Mouse (Mus musculus): ENCODE measurements at regions not wholly inside any gene's neighbourhood (a gene's known extent, or its start where the extent isn't known, plus 50 kb on each side); places are given as distances from the start of the nearest gene placed in this dataset.
A peak's percentile ranks its signal among the peaks of the same experiment; 100 is the strongest.

DNA sequence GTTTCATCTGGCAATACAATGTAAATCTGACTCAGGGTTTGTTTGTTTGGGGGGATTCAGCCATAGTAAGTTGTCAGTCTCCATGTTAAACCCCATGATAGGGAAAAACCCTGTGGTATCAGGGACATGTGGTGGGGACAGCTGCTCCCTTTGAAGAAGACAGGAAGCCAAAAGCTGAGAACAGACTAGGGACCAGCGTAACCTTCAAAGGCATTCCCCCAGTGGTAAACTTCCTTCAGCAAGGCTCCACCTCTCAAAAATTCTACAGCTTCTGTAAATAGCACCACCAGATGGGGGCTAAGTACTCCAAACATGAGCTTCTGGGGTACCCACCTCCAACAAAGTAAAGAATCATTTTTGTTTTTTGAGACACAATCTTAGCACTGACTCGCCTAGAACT, 476.0 kb upstream of the Fam160b2 start:
- Histone ChIP-seq H3K9ac (replicated peaks) (no peak overlapping the region), H3K4me2 (ENCODE audit: low read depth) (no peak overlapping the region)
- 43% methylated on average over 2 of the region's 2 CpGs for WGBS (ENCODE audit: insufficient replicate concordance)

DNA sequence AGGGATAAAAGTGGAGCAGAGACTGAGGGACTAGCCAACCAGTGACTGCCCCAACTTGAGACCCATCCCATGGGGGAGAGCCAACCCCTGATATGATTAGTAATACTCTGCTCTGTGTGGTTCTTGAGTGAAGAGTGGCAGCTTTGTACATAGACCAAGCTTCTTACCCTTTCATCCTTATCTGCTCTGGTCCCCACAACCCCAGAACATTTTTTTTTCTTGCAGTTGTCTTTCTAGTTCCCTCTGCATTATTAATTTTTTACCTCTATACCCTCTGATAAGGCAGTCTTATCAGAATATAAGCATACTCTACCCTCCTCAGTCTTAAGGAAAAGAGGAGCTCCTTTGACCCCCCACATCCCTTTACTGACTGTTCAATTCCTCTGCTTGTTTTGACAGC, 474.4 kb upstream of the Fam160b2 start:
- no peaks in the 10 kb centered on the region for H3K9me3 ChIP-seq (ENCODE audit: control insufficient read depth, low read length)
- ATAC-seq (ENCODE audit: insufficient read depth) (no peak), DNase-seq (ENCODE audit: low read depth in 3 of 3, low spot score in 3 of 3) (no peak)
- no peak overlapping the region for H3K4me3 ChIP-seq (ENCODE audit: insufficient read depth in 1 of 2, low read depth in 2 of 2, low read length in 2 of 2)
- no peaks in the 10 kb centered on the region for H3K27me3 ChIP-seq (ENCODE audit: control insufficient read depth, insufficient read depth, low read length)
- no peak overlapping the region for H3K9ac ChIP-seq (replicated peaks)
- H3K36me3 ChIP-seq (replicated peaks; ENCODE audit: control insufficient read depth, insufficient read depth, low read depth) = no peaks in the 10 kb centered on the region
- H3K4me2 ChIP-seq (ENCODE audit: low read depth) = no peak overlapping the region
- no peak overlapping the region for H3K27ac ChIP-seq
- no peaks in the 10 kb centered on the region for H3K4me1 ChIP-seq (replicated peaks; ENCODE audit: control insufficient read depth in 2 of 2, insufficient read depth in 2 of 2, low read length in 1 of 2)
- TF ChIP-seq EP300 (IDR thresholded peaks at IDR 0.05; ENCODE audit: low read depth) (no peak), CTCF (IDR thresholded peaks at IDR 0.05; ENCODE audit: low read depth) (no peak)

More for the DNA sequence above, 476.0 kb upstream of the Fam160b2 start:
- ATAC-seq (ENCODE audit: insufficient read depth) (no peak), DNase-seq (ENCODE audit: low read depth in 3 of 3, low spot score in 3 of 3) (no peak)
- H3K27me3 ChIP-seq (ENCODE audit: control insufficient read depth, insufficient read depth, low read length) = no peaks in the 10 kb centered on the region
- H3K27ac ChIP-seq = no peak overlapping the region
- H3K9me3 ChIP-seq (ENCODE audit: control insufficient read depth, low read length) = no peaks in the 10 kb centered on the region
- H3K4me1 ChIP-seq (replicated peaks; ENCODE audit: control insufficient read depth in 2 of 2, insufficient read depth in 2 of 2, low read length in 1 of 2) = no peaks in the 10 kb centered on the region
- TF ChIP-seq CTCF (IDR thresholded peaks at IDR 0.05; ENCODE audit: low read depth) (no peak), EP300 (IDR thresholded peaks at IDR 0.05; ENCODE audit: low read depth) (no peak)
- no peak overlapping the region for H3K4me3 ChIP-seq (ENCODE audit: insufficient read depth in 1 of 2, low read depth in 2 of 2, low read length in 2 of 2)
- H3K36me3 ChIP-seq (replicated peaks; ENCODE audit: control insufficient read depth, insufficient read depth, low read depth) = no peaks in the 10 kb centered on the region

DNA sequence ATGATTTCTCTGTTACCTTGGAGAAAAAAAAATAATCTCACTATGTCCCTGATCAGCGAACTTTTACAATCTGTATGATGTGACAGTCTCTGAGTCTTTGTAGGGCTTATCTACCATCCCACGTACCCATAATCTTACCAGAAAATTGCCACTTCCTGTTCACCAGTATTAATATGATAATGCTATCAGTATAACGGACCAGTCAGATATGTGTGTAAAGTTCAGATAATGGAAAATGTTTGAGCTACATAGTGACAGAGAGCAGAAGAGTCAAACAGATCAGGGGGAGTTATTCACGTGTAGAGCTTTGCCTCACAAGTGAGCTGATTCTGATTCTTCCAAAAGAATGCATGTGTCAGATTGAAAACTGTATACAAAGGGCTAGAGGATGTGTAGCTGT, 466.0 kb upstream of the Fam160b2 start:
- H3K4me2 ChIP-seq (ENCODE audit: low read depth) = no peak overlapping the region
- no peak overlapping the region for H3K9ac ChIP-seq (replicated peaks)
- H3K27me3 ChIP-seq (ENCODE audit: control insufficient read depth, insufficient read depth, low read length) = no peaks in the 10 kb centered on the region
- no peaks in the 10 kb centered on the region for H3K9me3 ChIP-seq (ENCODE audit: control insufficient read depth, low read length)
- TF ChIP-seq CTCF (IDR thresholded peaks at IDR 0.05; ENCODE audit: low read depth) (no peak), EP300 (IDR thresholded peaks at IDR 0.05; ENCODE audit: low read depth) (peak; percentile 72)
- peak in 1 of 3 experiments; percentile 1 for DNase-seq (ENCODE audit: low read depth in 3 of 3, low spot score in 3 of 3)
- H3K4me3 ChIP-seq (ENCODE audit: insufficient read depth in 1 of 2, low read depth in 2 of 2, low read length in 2 of 2) = no peak overlapping the region
- H3K4me1 ChIP-seq (replicated peaks; ENCODE audit: control insufficient read depth in 2 of 2, insufficient read depth in 2 of 2, low read length in 1 of 2) = no peaks in the 10 kb centered on the region; a peak in 1 of 4 replicates
- H3K27ac ChIP-seq = no peak overlapping the region
- 10% methylated on average over 4 of the region's 4 CpGs for WGBS (ENCODE audit: insufficient replicate concordance)
- no peaks in the 10 kb centered on the region for H3K36me3 ChIP-seq (replicated peaks; ENCODE audit: control insufficient read depth, insufficient read depth, low read depth)
- peak; percentile 57; the same call in 1 of the 2 replicates for ATAC-seq (ENCODE audit: insufficient read depth)

DNA sequence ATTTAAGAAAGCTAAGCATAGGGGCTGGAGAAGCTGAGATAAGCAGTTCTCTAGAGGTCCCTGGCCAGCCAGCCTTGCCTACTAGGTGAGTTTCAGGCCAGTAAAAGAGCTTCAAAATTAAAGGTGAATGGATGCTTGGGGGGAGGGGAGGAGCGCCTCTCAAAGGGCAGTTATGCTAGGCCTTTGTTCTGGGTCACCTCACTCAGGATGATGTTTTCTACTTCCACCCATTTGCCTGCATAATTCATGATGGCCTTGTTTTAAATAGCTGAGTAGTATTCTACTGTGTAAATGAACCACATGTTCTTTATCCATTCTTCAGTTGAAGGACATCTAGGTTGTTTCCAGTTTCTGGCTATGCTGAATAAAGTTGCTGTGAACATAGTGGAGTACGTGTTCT, 457.0 kb upstream of the Fam160b2 start:
- Histone ChIP-seq H3K27ac (no peak overlapping the region), H3K36me3 (replicated peaks; ENCODE audit: control insufficient read depth, insufficient read depth, low read depth) (no peaks in the 10 kb centered on the region), H3K4me1 (replicated peaks; ENCODE audit: control insufficient read depth in 2 of 2, insufficient read depth in 2 of 2, low read length in 1 of 2) (no peaks in the 10 kb centered on the region), H3K9ac (replicated peaks) (no peak overlapping the region), H3K9me3 (ENCODE audit: control insufficient read depth, low read length) (no peaks in the 10 kb centered on the region), H3K27me3 (ENCODE audit: control insufficient read depth, insufficient read depth, low read length) (no peaks in the 10 kb centered on the region), H3K4me2 (ENCODE audit: low read depth) (no peak overlapping the region), H3K4me3 (ENCODE audit: insufficient read depth in 1 of 2, low read depth in 2 of 2, low read length in 2 of 2) (no peak overlapping the region)
- 85% methylated on average over 2 of the region's 2 CpGs for WGBS (ENCODE audit: insufficient replicate concordance)
- DNase-seq (ENCODE audit: low read depth in 3 of 3, low spot score in 3 of 3) = no peak
- no peak for ATAC-seq (ENCODE audit: insufficient read depth)
- TF ChIP-seq EP300 (IDR thresholded peaks at IDR 0.05; ENCODE audit: low read depth) = no peak
- TF ChIP-seq CTCF (IDR thresholded peaks at IDR 0.05; ENCODE audit: low read depth) = no peak

DNA sequence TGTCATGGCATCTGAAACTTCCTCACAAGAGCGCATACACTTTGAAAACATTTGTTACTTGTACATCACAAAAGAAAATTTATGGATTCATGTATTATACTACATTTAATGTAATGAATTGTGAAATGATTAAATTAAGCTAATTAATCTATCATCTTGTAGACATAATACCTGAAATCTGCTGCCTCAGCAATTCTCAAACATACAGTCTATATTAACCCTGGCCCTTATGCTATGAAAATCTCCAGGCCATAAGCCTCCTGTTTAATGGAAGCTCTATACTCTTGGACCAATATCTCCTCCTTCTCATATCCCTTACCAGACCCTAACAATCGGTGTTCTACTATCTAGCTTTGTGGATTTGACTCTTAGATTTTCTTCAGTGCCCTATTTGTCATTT, 455.8 kb upstream of the Fam160b2 start:
- DNase-seq (ENCODE audit: low read depth in 3 of 3, low spot score in 3 of 3) (no peak), ATAC-seq (ENCODE audit: insufficient read depth) (no peak)
- Histone ChIP-seq H3K27me3 (ENCODE audit: control insufficient read depth, insufficient read depth, low read length) (no peaks in the 10 kb centered on the region), H3K4me1 (replicated peaks; ENCODE audit: control insufficient read depth in 2 of 2, insufficient read depth in 2 of 2, low read length in 1 of 2) (no peaks in the 10 kb centered on the region), H3K4me3 (ENCODE audit: insufficient read depth in 1 of 2, low read depth in 2 of 2, low read length in 2 of 2) (no peak overlapping the region), H3K9ac (replicated peaks) (no peak overlapping the region), H3K9me3 (ENCODE audit: control insufficient read depth, low read length) (no peaks in the 10 kb centered on the region), H3K36me3 (replicated peaks; ENCODE audit: control insufficient read depth, insufficient read depth, low read depth) (no peaks in the 10 kb centered on the region), H3K27ac (no peak overlapping the region), H3K4me2 (ENCODE audit: low read depth) (no peak overlapping the region)
- 72% methylated on average over 2 of the region's 2 CpGs for WGBS (ENCODE audit: insufficient replicate concordance)
- TF ChIP-seq CTCF (IDR thresholded peaks at IDR 0.05; ENCODE audit: low read depth) (no peak), EP300 (IDR thresholded peaks at IDR 0.05; ENCODE audit: low read depth) (no peak)
